Mouse (Mus musculus) limb, embryonic 11.5 days (tissue): ENCODE measurements at regions not wholly inside any gene's neighbourhood (a gene's known extent, or its start where the extent isn't known, plus 50 kb on each side); places are given as distances from the start of the nearest gene placed in this dataset.

Experiments
- ATAC-seq: fragments of 200-750 bp; cut with Nextera tagmentation; 2 replicates; pipeline ENCODE4 v1.8.0; 2017; ENCODE audit warnings: low read depth; ENCODE audit not compliant: insufficient number of reproducible peaks, low FRiP score, low TSS enrichment
- DNase-seq: peaks from one replicate; pipeline ENCODE4 v3.0.0-alpha.2; 2015; ENCODE audit warnings: low spot score
- H3K27ac ChIP-seq: fragments of 300-500 bp; sonication (generic); replicated peaks from 2 replicates; pipeline ENCODE4 v1.5.1; 2014; ENCODE audit warnings: low read depth, mild to moderate bottlenecking, low read length
- H3K27me3 ChIP-seq: fragments of 300-500 bp; sonication (generic); 2 replicates; pipeline ENCODE4 v1.6.1; 2014; ENCODE audit warnings: mild to moderate bottlenecking, low read length, mixed read lengths; ENCODE audit not compliant: control insufficient read depth, insufficient read depth
- H3K36me3 ChIP-seq: fragments of 300-500 bp; sonication (generic); 2 replicates; pipeline ENCODE4 v1.6.1; 2014; ENCODE audit warnings: mild to moderate bottlenecking, low read length, moderate library complexity, mixed read lengths; ENCODE audit not compliant: control insufficient read depth, insufficient read depth
- H3K4me1 ChIP-seq: fragments of 300-500 bp; sonication (generic); 2 replicates; pipeline ENCODE4 v1.6.1; 2014; ENCODE audit warnings: low read length, mixed read lengths; ENCODE audit not compliant: control insufficient read depth, insufficient read depth
- H3K4me2 ChIP-seq: fragments of 300-500 bp; sonication (generic); 2 replicates; pipeline ENCODE4 v1.6.1; 2014; ENCODE audit warnings: low read depth, mild to moderate bottlenecking, moderate library complexity; ENCODE audit not compliant: severe bottlenecking
- H3K4me3 ChIP-seq: fragments of 300-500 bp; sonication (generic); 2 replicates; pipeline ENCODE4 v1.5.1; 2014; ENCODE audit warnings: low read depth, low read length
- H3K9ac ChIP-seq: fragments of 300-500 bp; sonication (generic); 2 replicates; pipeline ENCODE4 v1.6.1; 2014; ENCODE audit warnings: mild to moderate bottlenecking, low read length
- H3K9me3 ChIP-seq: fragments of 300-500 bp; sonication (generic); 2 replicates; pipeline ENCODE4 v1.6.1; 2016; ENCODE audit warnings: low read length; ENCODE audit not compliant: control insufficient read depth
- WGBS: fragments of 180-500 bp; shearing (Covaris S2); extraction: QIAGEN DNeasy Blood & Tissue Kit; methylation state at CpG from one replicate; pipeline ENCODE4 v1.1.7; 2014; 5-methylcytosine and 5-hydroxymethylcytosine counted together

GRCm38 (mm10) chrX:47726285-47726684, 166.5 kb downstream of the Smarca1 start:
- Histone ChIP-seq H3K27me3 (no peaks in the 10 kb centered on the region), H3K4me3 (no peak overlapping the region), H3K4me1 (no peaks in the 10 kb centered on the region), H3K9me3 (no peaks in the 10 kb centered on the region), H3K27ac (no peak overlapping the region), H3K4me2 (no peak overlapping the region), H3K36me3 (no peaks in the 10 kb centered on the region), H3K9ac (no peak overlapping the region)
- DNase-seq (no peak), ATAC-seq (no peak)
- 80% methylated on average over 2 of the region's 2 CpGs for WGBS

GRCm38 (mm10) chrX:47703080-47703479, 189.7 kb downstream of the Smarca1 start:
- Histone ChIP-seq H3K27ac (no peak overlapping the region), H3K4me3 (no peak overlapping the region), H3K4me1 (no peaks in the 10 kb centered on the region), H3K9me3 (no peaks in the 10 kb centered on the region), H3K27me3 (no peaks in the 10 kb centered on the region), H3K4me2 (no peak overlapping the region), H3K36me3 (no peaks in the 10 kb centered on the region), H3K9ac (no peak overlapping the region)
- DNase-seq (no peak), ATAC-seq (no peak)

GRCm38 (mm10) chrX:47668778-47669177, 224.0 kb downstream of the Smarca1 start:
- Histone ChIP-seq H3K27ac (no peak overlapping the region), H3K9ac (no peak overlapping the region), H3K36me3 (no peaks in the 10 kb centered on the region), H3K4me1 (no peaks in the 10 kb centered on the region), H3K4me2 (no peak overlapping the region), H3K27me3 (no peaks in the 10 kb centered on the region), H3K4me3 (no peak overlapping the region), H3K9me3 (no peaks in the 10 kb centered on the region)
- ATAC-seq (no peak), DNase-seq (no peak)

- Histone ChIP-seq H3K27ac (no peak overlapping the region), H3K36me3 (no peaks in the 10 kb centered on the region), H3K27me3 (no peaks in the 10 kb centered on the region), H3K9ac (no peak overlapping the region), H3K4me1 (no peaks in the 10 kb centered on the region), H3K4me3 (no peak overlapping the region), H3K9me3 (no peaks in the 10 kb centered on the region), H3K4me2 (no peak overlapping the region)
- no peak for ATAC-seq
- DNase-seq = no peak
- WGBS = 49% methylated on average over 2 of the region's 2 CpGs
Observed at GRCm38 (mm10) chrX:47646523-47646922, 246.3 kb downstream of the Smarca1 start.

- no peaks in the 10 kb centered on the region for H3K4me1 ChIP-seq
- no peaks in the 10 kb centered on the region for H3K9me3 ChIP-seq
- ATAC-seq (no peak), DNase-seq (no peak)
- 63% methylated on average over 2 of the region's 2 CpGs for WGBS
- no peak overlapping the region for H3K4me2 ChIP-seq
- H3K9ac ChIP-seq = no peak overlapping the region
- H3K36me3 ChIP-seq = no peaks in the 10 kb centered on the region
- no peak overlapping the region for H3K27ac ChIP-seq
- no peaks in the 10 kb centered on the region for H3K27me3 ChIP-seq
- H3K4me3 ChIP-seq = no peak overlapping the region
Observed at GRCm38 (mm10) chrX:47641191-47641590, 251.6 kb downstream of the Smarca1 start.

- DNase-seq = no peak
- H3K9ac ChIP-seq = no peak overlapping the region
- WGBS = 92% methylated on average over 1 of the region's 1 CpGs
- H3K4me2 ChIP-seq = no peak overlapping the region
- no peak overlapping the region for H3K27ac ChIP-seq
- no peak overlapping the region for H3K4me3 ChIP-seq
- no peaks in the 10 kb centered on the region for H3K27me3 ChIP-seq
- H3K9me3 ChIP-seq = no peaks in the 10 kb centered on the region
- no peaks in the 10 kb centered on the region for H3K4me1 ChIP-seq
- H3K36me3 ChIP-seq = no peaks in the 10 kb centered on the region
- ATAC-seq = no peak
Observed at GRCm38 (mm10) chrX:47638831-47639316, 253.9 kb downstream of the Smarca1 start.

GRCm38 (mm10) chrX:47622881-47623613, 269.7 kb downstream of the Smarca1 start:
- 86% methylated on average over 4 of the region's 4 CpGs for WGBS
- Histone ChIP-seq H3K9ac (no peak overlapping the region), H3K27ac (no peak overlapping the region), H3K9me3 (no peaks in the 10 kb centered on the region), H3K36me3 (no peaks in the 10 kb centered on the region), H3K27me3 (no peaks in the 10 kb centered on the region), H3K4me2 (no peak overlapping the region), H3K4me1 (no peaks in the 10 kb centered on the region), H3K4me3 (no peak overlapping the region)
- ATAC-seq (no peak), DNase-seq (no peak)

GRCm38 (mm10) chrX:47612364-47612763, 280.4 kb downstream of the Smarca1 start:
- no peak for DNase-seq
- Histone ChIP-seq H3K27ac (no peak overlapping the region), H3K9me3 (no peaks in the 10 kb centered on the region), H3K4me1 (no peaks in the 10 kb centered on the region), H3K9ac (no peak overlapping the region), H3K4me3 (no peak overlapping the region), H3K4me2 (no peak overlapping the region), H3K36me3 (no peaks in the 10 kb centered on the region), H3K27me3 (no peaks in the 10 kb centered on the region)
- WGBS = 39% methylated on average over 1 of the region's 1 CpGs
- ATAC-seq = peak; percentile 54; the same call in 1 of the 2 replicates
